Comparison of ENCODE assay signal across 14 mouse cellular contexts in the genomic region with DNA sequence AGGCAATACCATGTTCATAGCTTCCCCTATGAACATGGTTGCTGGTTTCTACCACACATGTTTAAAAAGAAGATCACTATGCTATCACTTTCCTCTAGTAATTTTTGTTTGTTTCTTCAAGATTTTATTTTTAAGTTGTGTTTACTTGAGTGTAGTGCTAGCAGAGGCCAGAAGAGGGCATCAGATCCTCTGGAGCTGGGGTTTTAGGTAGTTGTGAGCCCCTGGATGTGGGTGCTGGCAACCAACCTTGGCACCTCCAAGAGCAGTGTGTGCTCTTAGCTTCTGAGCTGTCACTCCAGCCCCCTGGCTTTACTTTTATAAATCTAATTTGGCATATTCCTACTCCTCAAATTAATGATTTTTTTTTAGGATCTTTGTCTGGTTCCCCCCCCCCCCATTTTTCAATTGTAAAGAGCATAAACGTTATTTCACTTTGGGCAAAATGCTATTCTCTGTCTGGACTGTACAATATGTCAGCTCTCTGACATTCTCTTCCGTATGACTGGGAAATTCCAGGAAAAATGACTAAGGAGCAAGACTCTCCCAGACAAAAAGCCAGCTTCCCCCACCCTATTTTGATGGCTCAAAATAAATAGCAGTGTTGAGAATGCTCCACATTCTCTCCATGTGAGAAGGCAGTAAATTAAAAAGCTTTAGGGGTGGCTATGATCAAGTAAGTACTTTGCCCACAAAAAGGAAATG.
DNase-seq lines count a peak whose midpoint lies in the region; ATAC-seq and TF ChIP-seq lines count a peak whose summit lies in the region.
"Had no signal": no experiment of that assay in that cellular context is flagged by ENCODE, and none has a peak within 500 bp of the region (broad histone marks: within the 10 kb centered on the region; RNA-seq: fewer than 3 reads in every experiment).

No protein-coding gene starts in this region.

- no peaks in the 10 kb centered on the region for H3K9me3 ChIP-seq in kidney, postnatal 0 days (replicated peaks; ENCODE audit: low read length)
- no peaks in the 10 kb centered on the region for H3K9me3 ChIP-seq in hindbrain, embryonic 10.5 days
- H3K9me3 ChIP-seq: heart, embryonic 10.5 days; hindbrain, embryonic 13.5 days had no signal

- ATAC-seq in kidney, postnatal 0 days (replicated peaks; ENCODE audit: low FRiP score, low read depth), result no peak

- no peak for DNase-seq in kidney, postnatal 0 days (ENCODE audit: low spot score)
- DNase-seq in kidney, postnatal 4 days, result no peak
- DNase-seq in 3T3-L1 (ENCODE audit: low read depth, low spot score) (peak; percentile 59), 416B (ENCODE audit: low read depth) (peak; percentile 13)
- DNase-seq in fibroblast of lung, adult 2 months (ENCODE audit: low read depth), result peak; percentile 45
- no peak for DNase-seq in ovary, adult 18-20 months (ENCODE audit: low spot score)
- DNase-seq in urinary bladder, postnatal 25 days (ENCODE audit: low spot score), result no peak
- DNase-seq in hindbrain, embryonic 10.5 days (ENCODE audit: low spot score), result no peak
- DNase-seq: adrenal gland, postnatal 10 days; left cerebral cortex, postnatal 4 days had no signal

- no peaks in the 10 kb centered on the region for H3K4me1 ChIP-seq in kidney, postnatal 0 days (replicated peaks; ENCODE audit: insufficient read depth, low read length)
- 0 out of 2 replicates have a peak, but pooled peaks cover 2% of the 10 kb centered on the region for H3K4me1 ChIP-seq in hindbrain, embryonic 10.5 days (replicated peaks)
- H3K4me1 ChIP-seq: hindbrain, embryonic 13.5 days had no signal

- no peak overlapping the region for H3K9ac ChIP-seq in kidney, postnatal 0 days (ENCODE audit: low read depth, low read length)
- H3K9ac ChIP-seq: hindbrain, embryonic 13.5 days had no signal

- no peaks in the 10 kb centered on the region for H3K27me3 ChIP-seq in kidney, postnatal 0 days (ENCODE audit: insufficient read depth, low read length)
- H3K27me3 ChIP-seq in hindbrain, embryonic 10.5 days (ENCODE audit: insufficient read depth, poor library complexity, severe bottlenecking), result no peaks in the 10 kb centered on the region
- H3K27me3 ChIP-seq: hindbrain, embryonic 13.5 days had no signal

- no peak overlapping the region for H3K27ac ChIP-seq in kidney, postnatal 0 days
- H3K27ac ChIP-seq in hindbrain, embryonic 10.5 days, result no peak overlapping the region
- H3K27ac ChIP-seq: heart, embryonic 10.5 days; hindbrain, embryonic 13.5 days; macrophage had no signal

- H3K4me3 ChIP-seq in kidney, postnatal 0 days (replicated peaks; ENCODE audit: low read depth, low read length), result no peak overlapping the region
- H3K4me3 ChIP-seq in hindbrain, embryonic 10.5 days, result no peak overlapping the region
- H3K4me3 ChIP-seq: erythroblast, embryonic 14.5 days; heart, embryonic 10.5 days; hindbrain, embryonic 13.5 days had no signal

- peak; percentile 38; the same call in 1 of the 2 replicates for TF ChIP-seq CTCF in kidney, postnatal 0 days (IDR thresholded peaks at IDR 0.05; ENCODE audit: low read depth)

- WGBS in kidney, postnatal 0 days, result 64% methylated on average over 2 of the region's 2 CpGs
- 83% methylated on average over 2 of the region's 2 CpGs for WGBS in hindbrain, embryonic 10.5 days

- H3K36me3 ChIP-seq in kidney, postnatal 0 days (ENCODE audit: insufficient read depth, low read length), result no peaks in the 10 kb centered on the region
- no peaks in the 10 kb centered on the region for H3K36me3 ChIP-seq in hindbrain, embryonic 10.5 days
- H3K36me3 ChIP-seq: heart, embryonic 10.5 days; hindbrain, embryonic 13.5 days had no signal

- H3K4me2 ChIP-seq in kidney, postnatal 0 days (ENCODE audit: low read length), result no peak overlapping the region
- H3K4me2 ChIP-seq: hindbrain, embryonic 13.5 days had no signal

Comparison
In these comparisons a context has a peak if more than half of its experiments do, and no peak if none do; other contexts are left out.
1. DNase-seq: peak in 3T3-L1 (single experiment), 416B (single experiment) and fibroblast of lung, adult 2 months (single experiment); none in kidney, postnatal 0 days (single experiment), kidney, postnatal 4 days (0 of 2), ovary, adult 18-20 months (single experiment), urinary bladder, postnatal 25 days (single experiment) and hindbrain, embryonic 10.5 days (single experiment).